Mouse (Mus musculus): ENCODE data around the gene Tiprl.

DNA sequence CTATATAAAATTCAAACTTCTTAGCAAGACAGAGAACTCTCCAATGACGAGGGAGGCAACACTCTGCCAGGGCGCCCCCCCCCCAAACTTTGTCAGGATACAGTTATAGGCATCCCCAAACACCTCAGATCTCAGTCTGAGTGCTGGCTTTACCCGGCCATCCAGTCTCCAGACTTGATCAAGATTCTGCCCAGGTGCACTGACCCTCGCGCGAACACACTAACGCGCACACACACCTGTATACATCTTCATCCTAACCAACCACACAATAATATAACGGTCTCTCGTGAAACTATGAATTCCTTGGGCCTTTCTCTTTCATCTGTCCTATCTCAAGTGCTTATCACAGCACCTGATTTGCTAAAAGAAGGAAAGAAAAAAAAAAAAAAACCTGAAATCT is 950 bp downstream of the Tiprl start:
- TF ChIP-seq CTCF (conservative IDR thresholded peaks at IDR 0.05; ENCODE audit: low read length) (no peak), NANOG (IDR thresholded peaks at IDR 0.05; ENCODE audit: borderline replicate concordance, low read length) (no peak)
